Mouse (Mus musculus) heart, postnatal 36 days (tissue): Measurements from ENCODE around the gene Camkk2. TPM values are rescaled to one million over a fixed set of nuclear protein-coding genes. Genes with fewer than 3 reads are reported as not detected.

Experiments
- DNase-seq, 2 experiments: peaks; one replicate each; pipeline ENCODE4 v3.0.0; 2021 to 2022
- intact Hi-C: fragments of 180-260 bp; cut with DNase I; formaldehyde crosslinking; loops from one replicate; pipeline ENCODE4 v1.15.1; 2025
- total RNA-seq, 2 experiments: library from RNA; stranded (reverse); gene quantifications; 2 replicates each; pipeline ENCODE4 v1.2.3; 2021

Camkk2 gene
- total RNA-seq, 2 experiments from 2014 or later: 9.2 to 11.2 TPM

GRCm38 (mm10) chr5:122783726-122784406 is 4.7 kb upstream of the Camkk2 start:
- DNase-seq: no peak
- intact Hi-C loops: no loop called here

DNA sequence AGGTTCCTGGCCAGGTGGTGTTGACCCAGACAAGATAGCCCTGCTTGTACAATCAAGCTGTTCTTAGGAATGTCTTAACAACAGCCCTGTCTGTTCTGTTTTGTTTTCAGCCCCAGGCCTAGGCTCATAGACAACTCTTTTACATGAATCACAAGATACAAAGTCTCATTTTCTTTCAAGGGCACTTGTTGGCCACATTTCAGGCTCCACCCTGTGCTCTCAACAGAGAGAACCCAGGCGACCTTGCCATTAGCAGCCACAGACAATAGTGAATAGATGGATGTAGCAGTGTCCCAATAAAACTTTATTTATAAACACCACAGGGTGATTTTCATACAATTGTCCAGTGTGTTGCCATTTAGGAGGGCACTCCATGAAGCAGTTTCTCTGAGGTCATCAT is 2.9 kb upstream of the Camkk2 start:
- intact Hi-C loops: no loop called here
- DNase-seq: no peak

- no peak for DNase-seq
- intact Hi-C loops: no loop called here
These were observed 1.7 kb upstream of the Camkk2 start for GRCm38 (mm10) chr5:122780791-122781432.

GRCm38 (mm10) chr5:122778231-122779226 is 680 bp downstream of the Camkk2 start:
- no peak for DNase-seq
- intact Hi-C loops: loop anchor here (2.0 kb wide), 1 partner anchor 278 kb away; no protein-coding TSS in a partner anchor

GRCm38 (mm10) chr5:122777322-122777721 is 1.9 kb downstream of the Camkk2 start:
- DNase-seq: no peak
- intact Hi-C loops: no loop called here

DNA sequence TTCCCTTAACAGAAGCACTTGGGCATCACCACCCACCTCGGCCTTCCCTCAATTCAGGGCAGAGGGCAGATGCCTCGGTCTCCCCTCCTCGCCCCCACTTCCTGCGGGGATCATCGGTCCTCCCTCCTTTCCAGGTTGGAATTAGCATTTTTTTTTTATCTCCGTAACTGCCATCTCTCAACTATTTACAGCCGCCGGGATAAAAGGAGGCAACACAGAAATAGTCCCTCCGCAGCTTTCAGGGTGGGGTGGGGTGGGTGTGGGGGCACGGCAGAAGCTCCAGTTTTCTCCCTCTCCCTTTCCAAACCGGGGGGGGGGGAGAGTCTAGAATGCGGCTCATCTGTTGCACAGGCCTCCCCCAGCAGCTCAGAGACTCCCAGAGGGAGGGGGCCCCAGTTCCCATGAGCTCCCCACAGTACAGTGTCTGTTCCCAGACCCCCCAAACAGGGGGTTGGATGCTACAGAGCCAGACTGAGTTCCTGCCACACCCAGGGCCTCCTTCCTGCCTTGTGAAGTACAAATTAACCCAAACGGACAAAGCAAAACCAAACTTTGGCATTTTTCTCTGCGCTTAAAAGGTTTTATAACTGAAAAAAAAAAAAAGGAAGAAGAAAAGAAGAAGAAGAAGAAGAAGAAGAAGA is 3.4 kb downstream of the Camkk2 start:
- DNase-seq: no peak
- intact Hi-C loops: no loop called here

GRCm38 (mm10) chr5:122774743-122775611 is 4.2 kb downstream of the Camkk2 start:
- intact Hi-C loops: no loop called here
- no peak for DNase-seq

- intact Hi-C loops: no loop called here
- no peak for DNase-seq
These were observed 5.5 kb downstream of the Camkk2 start for GRCm38 (mm10) chr5:122773756-122774155.

- intact Hi-C loops: no loop called here
- no peak for DNase-seq
These were observed 7.8 kb downstream of the Camkk2 start for GRCm38 (mm10) chr5:122771428-122771827.

DNA sequence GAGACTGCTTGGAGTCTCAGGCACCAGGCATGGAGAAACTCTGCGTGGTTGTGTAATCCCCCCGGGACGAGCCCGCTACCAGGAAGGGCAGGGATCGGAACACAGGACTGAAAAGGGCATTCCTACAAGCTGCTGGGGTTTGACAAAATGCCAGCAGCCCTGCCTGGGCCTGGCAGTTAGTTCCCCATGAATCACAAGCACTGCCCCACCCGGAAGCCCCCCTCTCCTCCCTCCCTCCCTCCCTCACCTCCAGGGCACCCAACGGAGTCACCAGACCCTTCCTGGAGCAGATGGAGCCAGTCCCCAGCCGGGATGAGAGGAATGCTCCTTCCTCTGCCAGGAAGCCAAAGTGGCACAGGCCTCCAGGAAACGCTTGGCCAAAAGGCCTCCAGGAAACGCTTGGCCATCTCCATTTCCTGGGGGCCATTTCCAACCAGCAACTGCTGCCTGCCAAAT is 8.4 kb downstream of the Camkk2 start:
- peak; percentile 77 to 84 for DNase-seq
- intact Hi-C loops: no loop called here

- intact Hi-C loops: no loop called here
- DNase-seq: peak; percentile 53 to 68
These were observed 8.9 kb downstream of the Camkk2 start for GRCm38 (mm10) chr5:122770304-122770703.

GRCm38 (mm10) chr5:122769101-122769568 is 10.1 kb downstream of the Camkk2 start:
- intact Hi-C loops: no loop called here
- no peak for DNase-seq

DNA sequence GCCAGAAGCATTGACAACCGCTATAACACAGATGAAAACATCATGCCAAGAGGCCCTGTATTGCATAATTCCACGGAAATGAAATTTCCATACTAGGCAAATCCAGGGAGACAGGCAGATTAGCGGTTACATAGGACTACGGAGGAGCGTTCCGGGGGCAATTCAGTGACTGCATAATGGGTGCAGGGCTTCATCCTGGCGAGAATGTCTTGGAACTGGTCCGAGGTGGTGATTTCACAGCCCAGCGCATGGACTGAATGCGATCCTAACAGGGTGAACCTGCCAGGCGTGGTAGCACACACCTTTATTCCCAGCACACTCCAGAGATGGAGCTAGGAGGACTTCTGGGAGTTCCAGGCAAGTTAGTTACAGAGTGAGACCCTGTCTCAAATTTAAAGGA is 11.9 kb downstream of the Camkk2 start:
- DNase-seq: no peak
- intact Hi-C loops: no loop called here

DNA sequence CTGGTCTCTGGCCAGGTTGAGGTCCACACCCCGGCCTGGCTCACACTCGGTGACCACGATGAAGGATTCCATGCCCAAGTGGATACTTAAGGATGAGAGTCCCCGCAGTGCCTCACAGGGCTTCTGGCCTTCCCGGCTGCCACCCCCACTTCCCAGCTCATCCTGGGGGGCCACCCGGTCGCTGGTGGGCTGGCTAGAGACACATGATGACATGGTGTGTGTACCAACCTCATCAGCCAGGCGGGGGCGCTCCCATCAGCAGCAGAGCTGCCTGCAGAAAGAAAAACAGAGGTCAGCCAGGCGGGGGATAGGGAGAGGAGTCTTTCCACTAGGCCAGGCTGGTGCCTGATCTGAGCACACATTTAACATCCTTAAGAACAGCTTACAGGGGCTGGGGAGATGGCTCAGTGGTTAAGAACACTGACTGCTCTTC is 15.2 kb downstream of the Camkk2 start:
- intact Hi-C loops: no loop called here
- DNase-seq: peak in 1 of 2 experiments; percentile 55

GRCm38 (mm10) chr5:122763271-122764031 is 15.8 kb downstream of the Camkk2 start:
- DNase-seq: no peak
- intact Hi-C loops: no loop called here

DNA sequence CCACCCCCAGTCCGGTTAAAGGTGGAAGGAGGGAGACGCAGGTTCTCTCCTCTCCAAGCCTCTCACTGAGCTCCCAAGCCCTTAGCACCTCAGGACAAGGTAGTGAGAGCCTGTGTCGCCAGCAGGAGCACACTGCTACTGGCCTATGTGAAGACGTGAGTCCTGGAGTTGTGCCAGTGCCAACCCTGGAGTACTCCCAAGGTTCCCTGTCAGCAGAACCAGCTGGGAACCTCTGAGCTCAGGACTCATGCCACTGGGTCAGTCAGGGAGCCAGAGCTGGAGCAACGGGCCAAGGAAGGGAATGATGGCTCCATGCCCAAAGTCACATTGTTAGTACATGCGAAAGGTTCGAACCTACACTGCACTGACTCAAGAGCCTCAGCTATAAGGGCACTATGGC is 22.5 kb downstream of the Camkk2 start:
- intact Hi-C loops: no loop called here
- peak; percentile 59 to 65 for DNase-seq

DNA sequence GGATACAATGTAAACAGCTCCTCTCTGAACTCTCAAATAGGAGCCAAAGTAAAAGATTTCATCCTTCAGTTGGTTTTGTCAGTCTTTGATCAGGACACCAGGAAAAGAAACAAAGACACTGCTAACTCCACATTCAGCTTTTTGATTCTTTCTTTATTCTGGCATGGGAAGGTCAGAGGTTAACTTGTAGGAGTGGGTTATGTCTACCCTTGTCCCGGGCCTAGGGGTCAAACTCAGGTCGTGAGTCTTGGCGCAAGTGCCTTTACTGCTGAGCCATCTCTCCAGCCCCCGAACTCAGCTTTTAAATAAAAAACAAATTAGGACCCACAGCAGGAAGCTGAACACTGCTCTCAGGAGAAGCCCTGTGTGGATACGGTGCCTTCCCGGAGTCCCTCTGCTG is 23.1 kb downstream of the Camkk2 start:
- no peak for DNase-seq
- intact Hi-C loops: no loop called here

DNA sequence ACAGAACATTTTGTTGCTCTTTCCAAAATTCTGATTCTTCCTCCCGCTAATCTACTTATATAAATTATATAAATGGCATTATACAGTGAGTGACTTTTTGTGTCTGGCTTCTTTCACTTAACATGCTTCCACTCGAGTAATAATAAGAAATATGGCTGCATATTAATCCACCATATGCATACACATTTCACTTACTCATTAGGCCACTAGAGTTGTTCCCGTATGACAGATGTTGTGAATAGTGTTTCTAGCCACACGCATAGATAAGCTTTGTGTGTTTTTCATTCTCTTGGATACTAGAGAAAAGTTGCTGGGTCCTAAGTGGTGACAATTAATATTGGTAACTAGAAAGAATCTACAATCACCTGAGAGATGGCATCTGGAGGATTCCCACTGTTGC is 23.6 kb downstream of the Camkk2 start:
- DNase-seq: no peak
- intact Hi-C loops: no loop called here

DNA sequence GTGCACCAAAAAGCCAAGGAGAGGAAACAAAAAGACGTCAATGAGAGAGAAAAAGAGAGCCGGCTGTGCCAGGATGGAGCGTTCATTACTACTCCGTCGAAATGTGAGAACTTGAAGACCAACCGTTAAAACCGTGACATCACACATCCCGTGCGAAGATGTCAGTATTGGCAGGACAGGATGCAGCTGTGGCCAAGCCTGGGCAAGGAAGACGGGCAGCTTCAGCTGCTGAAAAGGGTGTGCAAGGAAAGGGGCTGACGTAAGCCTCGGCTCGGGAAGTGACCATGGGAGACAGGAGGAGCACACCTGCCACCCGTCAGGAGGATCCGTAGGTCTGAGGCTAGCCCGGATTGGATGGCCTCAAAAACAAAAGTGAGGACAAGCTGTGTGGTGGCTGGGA is 24.7 kb downstream of the Camkk2 start:
- intact Hi-C loops: no loop called here
- no peak for DNase-seq
